Mouse (Mus musculus) intestine, postnatal 0 days (tissue): ENCODE data around the gene Ppp4r3a. TPM values are rescaled to one million over a fixed set of nuclear protein-coding genes. Genes with fewer than 3 reads are reported as not detected.

ENCODE experiments used
- ATAC-seq: fragments of 200-750 bp; cut with Nextera tagmentation; 2 replicates; pipeline ENCODE4 v1.8.0; 2017; ENCODE audit warnings: mild to moderate bottlenecking, moderate TSS enrichment, moderate library complexity
- H3K27ac ChIP-seq: fragments of 300-500 bp; sonication (generic); 2 replicates; pipeline ENCODE4 v1.5.1; 2014; ENCODE audit warnings: mild to moderate bottlenecking, low read depth, low read length, moderate library complexity
- H3K27me3 ChIP-seq: fragments of 300-500 bp; sonication (generic); replicated peaks from 2 replicates; pipeline ENCODE4 v1.6.1; 2014; ENCODE audit warnings: low read length, mixed read lengths; ENCODE audit not compliant: control insufficient read depth, insufficient read depth
- H3K36me3 ChIP-seq: fragments of 300-500 bp; sonication (generic); 2 replicates; pipeline ENCODE4 v1.6.1; 2014; ENCODE audit warnings: mild to moderate bottlenecking, moderate library complexity; ENCODE audit not compliant: control insufficient read depth, insufficient read depth
- H3K4me1 ChIP-seq: fragments of 300-500 bp; sonication (generic); replicated peaks from 2 replicates; pipeline ENCODE4 v1.6.1; 2014; ENCODE audit warnings: antibody characterized with exemption, low read length, mixed read lengths; ENCODE audit not compliant: control insufficient read depth, insufficient read depth
- H3K4me2 ChIP-seq: fragments of 300-500 bp; sonication (generic); replicated peaks from 2 replicates; pipeline ENCODE4 v1.6.1; 2014; ENCODE audit warnings: low read depth, mild to moderate bottlenecking, moderate library complexity
- H3K4me3 ChIP-seq: fragments of 300-500 bp; sonication (generic); 2 replicates; pipeline ENCODE4 v1.5.1; 2014; ENCODE audit warnings: low read depth, low read length
- H3K9ac ChIP-seq: fragments of 300-500 bp; sonication (generic); 2 replicates; pipeline ENCODE4 v1.6.1; 2014; ENCODE audit warnings: mild to moderate bottlenecking, low read depth, low read length
- H3K9me3 ChIP-seq: fragments of 300-500 bp; sonication (generic); 2 replicates; pipeline ENCODE4 v1.6.1; 2016; ENCODE audit warnings: mixed run types; ENCODE audit not compliant: control insufficient read depth
- CTCF ChIP-seq: sonication (generic); IDR thresholded peaks from 2 replicates; pipeline ENCODE4 v1.5.1; 2016; ENCODE audit warnings: low read depth, mild to moderate bottlenecking, control low read depth, antibody characterized with exemption, moderate library complexity
- WGBS: fragments of 180-500 bp; shearing (Covaris S2); extraction: QIAGEN DNeasy Blood & Tissue Kit; methylation state at CpG from one replicate; pipeline ENCODE4 v1.1.7; 2014; 5-methylcytosine and 5-hydroxymethylcytosine counted together
- polyA plus RNA-seq: library from polyadenylated mRNA; unstranded; fragments of >200 nt; fragmentation: Nextera tagmentation; extraction: Ambion mirVana; gene quantifications from 2 replicates; pipeline ENCODE4 v1.2.1, GENCODE M21; 2015

The Ppp4r3a gene
- polyA plus RNA-seq, 1 experiment from 2014 or later, result 18.4 TPM

GRCm38 (mm10) chr12:100997830-100998563 is 85.5 kb downstream of the Ppp4r3a start:
- H3K4me2 ChIP-seq, result peak overlapping the region; percentile 7; the same call in 1 of the 2 replicates
- H3K27ac ChIP-seq, result peak overlapping the region; percentile 35; the same call in 1 of the 2 replicates
- no peak overlapping the region for H3K4me3 ChIP-seq
- TF ChIP-seq CTCF, result no peak
- no peak overlapping the region for H3K9ac ChIP-seq
- H3K36me3 ChIP-seq, result no peaks in the 10 kb centered on the region
- peaks cover 23% of the 10 kb centered on the region for H3K4me1 ChIP-seq
- 12% methylated on average over 10 of the region's 10 CpGs for WGBS
- no peaks in the 10 kb centered on the region for H3K27me3 ChIP-seq
- no peaks in the 10 kb centered on the region for H3K9me3 ChIP-seq
- ATAC-seq, result 0 out of 2 replicates have a peak, but pooled peaks have one; percentile 1

GRCm38 (mm10) chr12:100996378-100996898 is 87.1 kb downstream of the Ppp4r3a start:
- no peaks in the 10 kb centered on the region for H3K9me3 ChIP-seq
- no peak overlapping the region for H3K4me2 ChIP-seq
- H3K9ac ChIP-seq, result no peak overlapping the region
- no peak overlapping the region for H3K27ac ChIP-seq
- H3K4me3 ChIP-seq, result no peak overlapping the region
- H3K27me3 ChIP-seq, result no peaks in the 10 kb centered on the region
- H3K36me3 ChIP-seq, result no peaks in the 10 kb centered on the region
- ATAC-seq, result no peak
- TF ChIP-seq CTCF, result no peak
- WGBS, result 54% methylated on average over 5 of the region's 5 CpGs
- peaks cover 23% of the 10 kb centered on the region for H3K4me1 ChIP-seq

GRCm38 (mm10) chr12:100995607-100996377 is 87.7 kb downstream of the Ppp4r3a start:
- Histone ChIP-seq H3K27me3 (no peaks in the 10 kb centered on the region), H3K36me3 (no peaks in the 10 kb centered on the region), H3K4me3 (no peak overlapping the region), H3K4me1 (peaks cover 19% of the 10 kb centered on the region), H3K27ac (no peak overlapping the region), H3K9ac (no peak overlapping the region), H3K4me2 (no peak overlapping the region), H3K9me3 (no peaks in the 10 kb centered on the region)
- 65% methylated on average over 16 of the region's 16 CpGs for WGBS
- no peak for TF ChIP-seq CTCF
- ATAC-seq, result no peak

- TF ChIP-seq CTCF, result no peak
Observed at GRCm38 (mm10) chr12:100994140-100995015, 89.1 kb downstream of the Ppp4r3a start.

GRCm38 (mm10) chr12:100993146-100993545 is 90.4 kb downstream of the Ppp4r3a start:
- no peak for TF ChIP-seq CTCF
- no peak for ATAC-seq
- H3K4me3 ChIP-seq, result no peak overlapping the region
- WGBS, result 42% methylated on average over 3 of the region's 3 CpGs
- no peak overlapping the region for H3K9ac ChIP-seq
- H3K36me3 ChIP-seq, result no peaks in the 10 kb centered on the region
- H3K27me3 ChIP-seq, result no peaks in the 10 kb centered on the region
- no peak overlapping the region for H3K27ac ChIP-seq
- H3K4me1 ChIP-seq, result peaks cover 12% of the 10 kb centered on the region; the same call in 1 of the 2 replicates
- no peaks in the 10 kb centered on the region for H3K9me3 ChIP-seq
- no peak overlapping the region for H3K4me2 ChIP-seq

More at GRCm38 (mm10) chr12:100994140-100995015, 89.1 kb downstream of the Ppp4r3a start:
- H3K4me2 ChIP-seq, result no peak overlapping the region
- H3K4me3 ChIP-seq, result no peak overlapping the region
- H3K4me1 ChIP-seq, result peaks cover 19% of the 10 kb centered on the region
- no peaks in the 10 kb centered on the region for H3K27me3 ChIP-seq
- WGBS, result 73% methylated on average over 3 of the region's 3 CpGs
- no peak overlapping the region for H3K9ac ChIP-seq
- no peaks in the 10 kb centered on the region for H3K36me3 ChIP-seq
- H3K27ac ChIP-seq, result no peak overlapping the region
- H3K9me3 ChIP-seq, result no peaks in the 10 kb centered on the region
- no peak for ATAC-seq
